Mouse (Mus musculus): Measurements from ENCODE around the gene Slc35c1. TPM values are rescaled to one million over a fixed set of nuclear protein-coding genes. Genes with fewer than 3 reads are reported as not detected.

Slc35c1 gene
- total and polyA plus RNA-seq, 3 experiments = 11.4 to 40.5 (median 31.2) TPM

- H3K9me3 ChIP-seq (replicated peaks) = no peaks in the 10 kb centered on the region
- ATAC-seq (ENCODE audit: extremely low read depth, insufficient number of reproducible peaks, low FRiP score, poor library complexity, severe bottlenecking) (no peak), DNase-seq (ENCODE audit: low spot score) (no peak)
- no peak overlapping the region for H3K4me3 ChIP-seq (ENCODE audit: low read depth, low read length)
- no peaks in the 10 kb centered on the region for H3K27me3 ChIP-seq (ENCODE audit: insufficient read depth, low read length)
- TF ChIP-seq GATA2 (IDR thresholded peaks at IDR 0.05; ENCODE audit: borderline replicate concordance, low read depth, low read length) = no peak
- no peak for TF ChIP-seq GATA1 (IDR thresholded peaks at IDR 0.05; ENCODE audit: borderline replicate concordance, low read length)
- TF ChIP-seq CTCF (IDR thresholded peaks at IDR 0.05; ENCODE audit: low read depth, low read length) = no peak
- TF ChIP-seq POLR2AphosphoS5 (IDR thresholded peaks at IDR 0.05; ENCODE audit: insufficient replicate concordance, low read depth, low read length) = no peak
- TF ChIP-seq TAL1 (conservative IDR thresholded peaks at IDR 0.05; ENCODE audit: low read depth, low read length) = no peak
- peaks cover 25% of the 10 kb centered on the region for H3K4me1 ChIP-seq (ENCODE audit: insufficient read depth, low read depth, low read length)
- peaks cover 99% of the 10 kb centered on the region for H3K36me3 ChIP-seq (replicated peaks)
These were observed 36.5 kb downstream of the Slc35c1 start for GRCm38 (mm10) chr2:92423702-92424461.

- Histone ChIP-seq H3K27me3 (ENCODE audit: insufficient read depth, low read length) (no peaks in the 10 kb centered on the region), H3K36me3 (replicated peaks) (peaks cover 99% of the 10 kb centered on the region), H3K4me1 (ENCODE audit: insufficient read depth, low read depth, low read length) (peaks cover 19% of the 10 kb centered on the region), H3K9me3 (replicated peaks) (no peaks in the 10 kb centered on the region), H3K4me3 (ENCODE audit: low read depth, low read length) (no peak overlapping the region)
- DNase-seq (ENCODE audit: low spot score) (no peak), ATAC-seq (ENCODE audit: extremely low read depth, insufficient number of reproducible peaks, low FRiP score, poor library complexity, severe bottlenecking) (no peak)
- no peak for TF ChIP-seq GATA1 (IDR thresholded peaks at IDR 0.05; ENCODE audit: borderline replicate concordance, low read length)
- TF ChIP-seq CTCF (IDR thresholded peaks at IDR 0.05; ENCODE audit: low read depth, low read length) = no peak
- TF ChIP-seq GATA2 (IDR thresholded peaks at IDR 0.05; ENCODE audit: borderline replicate concordance, low read depth, low read length) = no peak
- TF ChIP-seq TAL1 (conservative IDR thresholded peaks at IDR 0.05; ENCODE audit: low read depth, low read length) = no peak
- TF ChIP-seq POLR2AphosphoS5 (IDR thresholded peaks at IDR 0.05; ENCODE audit: insufficient replicate concordance, low read depth, low read length) = no peak
These were observed 37.2 kb downstream of the Slc35c1 start for GRCm38 (mm10) chr2:92423156-92423555.

- Histone ChIP-seq H3K4me1 (ENCODE audit: insufficient read depth, low read depth, low read length) (peaks cover 14% of the 10 kb centered on the region), H3K36me3 (replicated peaks) (peaks cover 99% of the 10 kb centered on the region), H3K4me3 (ENCODE audit: low read depth, low read length) (no peak overlapping the region), H3K9me3 (replicated peaks) (no peaks in the 10 kb centered on the region), H3K27me3 (ENCODE audit: insufficient read depth, low read length) (no peaks in the 10 kb centered on the region)
- DNase-seq (ENCODE audit: low spot score) = no peak
- no peak for ATAC-seq (ENCODE audit: extremely low read depth, insufficient number of reproducible peaks, low FRiP score, poor library complexity, severe bottlenecking)
- TF ChIP-seq POLR2AphosphoS5 (IDR thresholded peaks at IDR 0.05; ENCODE audit: insufficient replicate concordance, low read depth, low read length) = no peak
- TF ChIP-seq CTCF (IDR thresholded peaks at IDR 0.05; ENCODE audit: low read depth, low read length) = no peak
- TF ChIP-seq TAL1 (conservative IDR thresholded peaks at IDR 0.05; ENCODE audit: low read depth, low read length) = no peak
- no peak for TF ChIP-seq GATA1 (IDR thresholded peaks at IDR 0.05; ENCODE audit: borderline replicate concordance, low read length)
- TF ChIP-seq GATA2 (IDR thresholded peaks at IDR 0.05; ENCODE audit: borderline replicate concordance, low read depth, low read length) = no peak
These were observed 37.8 kb downstream of the Slc35c1 start for GRCm38 (mm10) chr2:92422388-92423135.

- Histone ChIP-seq H3K36me3 (replicated peaks) (peaks cover 100% of the 10 kb centered on the region), H3K4me3 (ENCODE audit: low read depth, low read length) (no peak overlapping the region), H3K9me3 (replicated peaks) (no peaks in the 10 kb centered on the region), H3K27me3 (ENCODE audit: insufficient read depth, low read length) (no peaks in the 10 kb centered on the region), H3K4me1 (ENCODE audit: insufficient read depth, low read depth, low read length) (peaks cover 8% of the 10 kb centered on the region)
- TF ChIP-seq GATA2 (IDR thresholded peaks at IDR 0.05; ENCODE audit: borderline replicate concordance, low read depth, low read length) = no peak
- no peak for TF ChIP-seq GATA1 (IDR thresholded peaks at IDR 0.05; ENCODE audit: borderline replicate concordance, low read length)
- TF ChIP-seq TAL1 (conservative IDR thresholded peaks at IDR 0.05; ENCODE audit: low read depth, low read length) = no peak
- TF ChIP-seq POLR2AphosphoS5 (IDR thresholded peaks at IDR 0.05; ENCODE audit: insufficient replicate concordance, low read depth, low read length) = no peak
- DNase-seq (ENCODE audit: low spot score) (no peak), ATAC-seq (ENCODE audit: extremely low read depth, insufficient number of reproducible peaks, low FRiP score, poor library complexity, severe bottlenecking) (no peak)
These were observed 38.5 kb downstream of the Slc35c1 start for GRCm38 (mm10) chr2:92421723-92422387.

GRCm38 (mm10) chr2:92411705-92412104 lies 48.6 kb downstream of the Slc35c1 start:
- no peak for TF ChIP-seq GATA2 (IDR thresholded peaks at IDR 0.05; ENCODE audit: borderline replicate concordance, low read depth, low read length)
- TF ChIP-seq POLR2AphosphoS5 (IDR thresholded peaks at IDR 0.05; ENCODE audit: insufficient replicate concordance, low read depth, low read length) = no peak
- no peak for TF ChIP-seq TAL1 (conservative IDR thresholded peaks at IDR 0.05; ENCODE audit: low read depth, low read length)
- TF ChIP-seq GATA1 (IDR thresholded peaks at IDR 0.05; ENCODE audit: borderline replicate concordance, low read length) = no peak
- no peak for TF ChIP-seq CTCF (IDR thresholded peaks at IDR 0.05; ENCODE audit: low read depth, low read length)
- DNase-seq (ENCODE audit: low spot score) = no peak
- Histone ChIP-seq H3K4me1 (ENCODE audit: insufficient read depth, low read depth, low read length) (no peaks in the 10 kb centered on the region; the same call in 1 of the 2 replicates), H3K27me3 (ENCODE audit: insufficient read depth, low read length) (no peaks in the 10 kb centered on the region), H3K9me3 (replicated peaks) (no peaks in the 10 kb centered on the region), H3K4me3 (ENCODE audit: low read depth, low read length) (no peak overlapping the region), H3K36me3 (replicated peaks) (peaks cover 100% of the 10 kb centered on the region)
- ATAC-seq (ENCODE audit: extremely low read depth, insufficient number of reproducible peaks, low FRiP score, poor library complexity, severe bottlenecking) = no peak
